Mouse (Mus musculus): ENCODE measurements around the gene 4933400A11Rik.

4933400A11Rik gene

GRCm38 (mm10) chrX:169779535-169779934 lies at the start of gene 4933400A11Rik:
4933400A11Rik (minus strand) TSS chrX:169779635.
- no peak for DNase-seq

- DNase-seq = peak in 1 of 2 experiments; percentile 15
Observed at GRCm38 (mm10) chrX:169828136-169828535, 48.7 kb upstream of the 4933400A11Rik start.

- no peak for DNase-seq
Observed at GRCm38 (mm10) chrX:169827720-169828119, 48.3 kb upstream of the 4933400A11Rik start.

GRCm38 (mm10) chrX:169826947-169827346 lies 47.5 kb upstream of the 4933400A11Rik start:
- DNase-seq = no peak

- no peak for DNase-seq
Observed at GRCm38 (mm10) chrX:169813673-169814072, 34.2 kb upstream of the 4933400A11Rik start.

GRCm38 (mm10) chrX:169811783-169812182 lies 32.3 kb upstream of the 4933400A11Rik start:
- DNase-seq = no peak

- no peak for DNase-seq
Observed at GRCm38 (mm10) chrX:169811318-169811717, 31.9 kb upstream of the 4933400A11Rik start.

- DNase-seq = peak in 1 of 2 experiments; percentile 25
Observed at GRCm38 (mm10) chrX:169807744-169808143, 28.3 kb upstream of the 4933400A11Rik start.

GRCm38 (mm10) chrX:169805791-169806190 lies 26.4 kb upstream of the 4933400A11Rik start:
- no peak for DNase-seq

- DNase-seq = no peak
Observed at GRCm38 (mm10) chrX:169800238-169800637, 20.8 kb upstream of the 4933400A11Rik start.

GRCm38 (mm10) chrX:169798987-169799680 lies 19.7 kb upstream of the 4933400A11Rik start:
- peak in 1 of 2 experiments; percentile 21 for DNase-seq

- DNase-seq = no peak
Observed at GRCm38 (mm10) chrX:169797148-169797547, 17.7 kb upstream of the 4933400A11Rik start.

GRCm38 (mm10) chrX:169794831-169795311 lies 15.4 kb upstream of the 4933400A11Rik start:
- DNase-seq = peak; percentile 23 to 36

- no peak for DNase-seq
Observed at GRCm38 (mm10) chrX:169794421-169794820, 15.0 kb upstream of the 4933400A11Rik start.

- no peak for DNase-seq
Observed at GRCm38 (mm10) chrX:169792879-169793278, 13.4 kb upstream of the 4933400A11Rik start.

- no peak for DNase-seq
Observed at GRCm38 (mm10) chrX:169789702-169790101, 10.3 kb upstream of the 4933400A11Rik start.

- DNase-seq = no peak
Observed at GRCm38 (mm10) chrX:169758001-169758400, 21.4 kb downstream of the 4933400A11Rik start.

GRCm38 (mm10) chrX:169735387-169735969 lies 44.0 kb downstream of the 4933400A11Rik start:
- no peak for DNase-seq

Measured in lung, adult 18-20 months (tissue).